Mouse (Mus musculus) frontal cortex, postnatal 25 days (tissue): ENCODE results near the gene Anks6.

ENCODE experiments used
- DNase-seq, 2 experiments: peaks; one replicate each; pipeline ENCODE4 v3.0.0; 2022; ENCODE audit warnings: low spot score in 2 of 2

The Anks6 gene

GRCm38 (mm10) chr4:46990281-46991015 lies 66.8 kb downstream of the Anks6 start:
- no peak for DNase-seq

- peak; percentile 60 to 64 for DNase-seq
These were observed 67.4 kb downstream of the Anks6 start for GRCm38 (mm10) chr4:46989842-46990241.

GRCm38 (mm10) chr4:46988824-46989223 lies 68.4 kb downstream of the Anks6 start:
- DNase-seq, result no peak

GRCm38 (mm10) chr4:46988257-46988656 lies 69.0 kb downstream of the Anks6 start:
- no peak for DNase-seq

GRCm38 (mm10) chr4:46987809-46988208 lies 69.4 kb downstream of the Anks6 start:
- DNase-seq, result no peak

GRCm38 (mm10) chr4:46986054-46986453 lies 71.2 kb downstream of the Anks6 start:
- DNase-seq, result no peak

- DNase-seq, result no peak
These were observed 74.3 kb downstream of the Anks6 start for GRCm38 (mm10) chr4:46982912-46983311.

- no peak for DNase-seq
These were observed 75.1 kb downstream of the Anks6 start for GRCm38 (mm10) chr4:46982094-46982493.

- no peak for DNase-seq
These were observed 78.9 kb downstream of the Anks6 start for GRCm38 (mm10) chr4:46978371-46978770.

GRCm38 (mm10) chr4:46977161-46977560 lies 80.1 kb downstream of the Anks6 start:
- no peak for DNase-seq

GRCm38 (mm10) chr4:46976671-46977071 lies 80.6 kb downstream of the Anks6 start:
- DNase-seq, result no peak

GRCm38 (mm10) chr4:46973322-46973721 lies 83.9 kb downstream of the Anks6 start:
- DNase-seq, result no peak

- no peak for DNase-seq
These were observed 89.2 kb downstream of the Anks6 start for GRCm38 (mm10) chr4:46967981-46968380.

- DNase-seq, result no peak
These were observed 90.7 kb downstream of the Anks6 start for GRCm38 (mm10) chr4:46966551-46966950.
